Mouse (Mus musculus) ovary, postnatal 14 days (tissue): ENCODE results near the gene Gpx5.
A peak's percentile ranks its signal among the peaks of the same experiment; 100 is the strongest.

Source experiments
- DNase-seq: peaks from one replicate; pipeline ENCODE4 v3.0.0; 2022; ENCODE audit warnings: low spot score

Gpx5 gene

DNA sequence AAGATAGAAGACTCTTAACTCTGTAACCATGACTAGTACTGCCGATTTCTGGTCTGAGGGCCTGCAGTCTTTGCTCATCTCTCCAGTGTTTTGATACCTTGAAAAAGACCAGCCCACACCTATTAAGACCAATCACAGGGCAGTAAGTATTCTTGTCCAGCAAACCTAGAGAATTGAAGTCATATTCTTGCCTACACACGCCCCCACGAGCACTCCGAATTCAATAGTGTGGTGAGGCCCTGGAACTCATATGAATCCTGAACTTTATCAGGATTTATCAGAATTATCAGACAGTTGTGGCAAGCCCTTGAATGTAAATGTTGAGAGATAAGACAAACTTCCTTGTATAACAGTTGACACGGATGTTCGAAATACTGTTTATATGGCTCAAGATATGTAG lies at the start of gene Gpx5:
Gpx5 (minus strand) TSS at position 101 of the 400 bp plus-strand sequence.
- no peak for DNase-seq

DNA sequence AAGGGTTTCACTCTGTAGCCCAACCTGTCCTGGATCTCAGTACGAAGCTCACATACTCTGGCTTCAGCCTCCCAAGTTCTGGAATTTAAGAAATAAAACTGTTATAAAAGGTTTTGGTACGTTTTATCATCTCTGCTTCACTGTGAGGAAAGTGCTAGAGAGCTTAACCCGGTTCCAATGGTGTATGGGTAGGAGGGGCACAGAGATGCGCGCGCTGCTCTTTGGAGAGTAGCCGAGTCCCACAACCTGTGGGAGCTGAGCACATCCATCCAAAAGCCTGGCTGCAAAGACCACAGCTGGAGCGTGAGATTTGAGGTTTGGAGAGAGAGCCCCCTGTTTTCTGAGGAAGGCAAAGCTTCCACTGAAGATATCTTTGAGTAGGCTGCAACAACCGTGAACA lies 34.9 kb upstream of the Gpx5 start:
- DNase-seq: no peak

DNA sequence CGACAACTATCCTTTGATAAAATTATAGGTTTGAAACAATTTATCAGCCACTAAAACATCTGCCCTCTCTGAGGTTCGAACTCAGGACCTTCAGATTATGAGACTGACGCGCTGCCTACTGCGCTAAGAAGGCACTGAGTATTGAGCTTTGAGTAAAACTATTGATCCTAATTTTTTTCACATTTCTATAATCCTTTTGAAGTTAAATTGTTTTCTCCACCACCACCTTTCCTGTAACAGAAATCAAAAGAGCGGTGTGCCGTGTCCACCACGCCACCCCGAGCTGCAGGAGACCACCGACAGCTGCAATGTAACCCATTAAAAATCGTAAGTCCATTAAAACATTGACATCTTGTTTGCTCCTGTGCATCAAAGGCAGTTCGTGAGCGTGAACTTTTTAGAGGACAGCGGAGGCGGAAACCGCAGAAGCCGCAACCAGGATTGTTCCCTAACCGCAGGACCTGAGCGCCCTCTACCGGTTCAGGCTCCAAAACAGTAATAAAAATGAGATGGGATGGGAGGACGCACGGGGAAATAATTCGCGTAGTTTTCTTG lies 34.2 kb upstream of the Gpx5 start:
- DNase-seq: peak; percentile 73

DNA sequence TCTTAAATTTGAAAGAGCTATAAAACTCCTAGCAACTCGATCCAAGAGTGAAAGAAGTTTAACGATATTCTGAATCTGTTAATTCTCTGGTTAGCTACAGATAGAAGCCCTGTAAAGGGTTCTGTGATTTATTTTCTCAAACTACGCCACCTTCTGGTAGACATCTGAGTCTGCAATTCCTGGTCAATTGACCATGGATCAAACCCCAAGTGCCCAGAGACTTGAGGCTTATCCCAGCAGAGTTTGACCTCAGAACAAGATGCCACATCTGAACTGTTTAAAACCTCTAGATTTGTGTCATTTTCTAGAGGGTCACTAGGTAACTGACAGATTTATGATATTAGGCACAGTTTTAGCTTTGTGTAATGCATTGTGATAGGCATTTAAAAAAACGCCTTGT lies 33.7 kb upstream of the Gpx5 start:
- DNase-seq: no peak

DNA sequence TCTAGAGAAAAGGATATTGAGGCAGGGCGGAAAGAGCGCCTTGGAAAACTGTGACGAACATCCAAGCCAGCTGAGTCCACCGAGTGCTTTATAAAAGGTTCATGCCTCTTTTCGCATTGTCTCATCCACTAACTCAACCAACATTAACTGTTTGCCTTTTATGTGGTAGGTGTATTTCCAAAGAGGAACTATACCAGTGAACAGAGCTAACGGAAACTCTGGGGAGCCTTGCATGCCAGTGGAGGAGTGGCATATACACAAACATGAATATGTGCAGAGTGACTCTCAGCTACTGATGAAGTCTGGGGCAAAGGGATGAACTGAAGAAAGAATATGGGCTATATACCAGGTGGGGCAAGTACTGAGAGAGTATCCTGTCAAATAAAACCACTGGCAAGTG lies 30.9 kb upstream of the Gpx5 start:
- DNase-seq: no peak

DNA sequence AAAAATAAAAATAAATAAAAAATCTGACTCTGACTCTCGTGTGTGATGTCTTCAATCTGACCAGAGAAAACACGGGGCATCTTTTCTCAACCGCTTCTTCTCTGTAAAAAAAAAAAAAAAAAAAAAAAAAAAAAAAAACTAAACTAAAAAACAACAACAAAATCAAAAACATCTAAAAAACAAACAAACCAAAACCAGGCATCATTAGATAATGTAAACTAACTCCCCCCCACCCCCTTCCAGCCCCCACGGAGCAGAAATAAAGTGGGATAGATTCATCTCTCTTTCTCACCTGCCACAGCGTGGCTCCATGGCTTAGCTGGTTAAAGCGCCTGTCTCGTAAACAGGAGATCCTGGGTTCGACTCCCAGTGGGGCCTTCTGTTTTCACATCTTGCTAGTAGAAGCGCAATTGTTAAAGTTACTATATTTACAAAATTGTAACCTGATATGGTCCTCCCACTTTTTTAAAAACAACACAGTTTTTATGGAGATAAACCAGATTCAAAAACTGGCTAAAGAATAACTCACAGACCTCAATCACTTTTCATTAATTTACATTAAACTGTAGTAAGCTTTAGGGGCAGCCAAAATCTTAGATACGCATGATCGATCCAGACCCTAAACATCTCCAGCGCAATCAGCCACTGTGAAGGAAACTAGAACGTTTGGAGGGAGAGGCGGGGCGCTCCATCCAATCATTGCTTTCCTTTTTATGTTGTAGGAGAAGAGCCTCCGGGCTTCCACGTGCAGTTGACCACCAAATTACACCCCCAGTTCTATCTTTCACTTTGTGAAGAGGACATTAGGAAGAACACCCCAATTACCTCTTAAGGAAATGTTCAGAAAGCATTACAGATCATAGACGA lies 30.2 kb upstream of the Gpx5 start:
- DNase-seq: no peak

DNA sequence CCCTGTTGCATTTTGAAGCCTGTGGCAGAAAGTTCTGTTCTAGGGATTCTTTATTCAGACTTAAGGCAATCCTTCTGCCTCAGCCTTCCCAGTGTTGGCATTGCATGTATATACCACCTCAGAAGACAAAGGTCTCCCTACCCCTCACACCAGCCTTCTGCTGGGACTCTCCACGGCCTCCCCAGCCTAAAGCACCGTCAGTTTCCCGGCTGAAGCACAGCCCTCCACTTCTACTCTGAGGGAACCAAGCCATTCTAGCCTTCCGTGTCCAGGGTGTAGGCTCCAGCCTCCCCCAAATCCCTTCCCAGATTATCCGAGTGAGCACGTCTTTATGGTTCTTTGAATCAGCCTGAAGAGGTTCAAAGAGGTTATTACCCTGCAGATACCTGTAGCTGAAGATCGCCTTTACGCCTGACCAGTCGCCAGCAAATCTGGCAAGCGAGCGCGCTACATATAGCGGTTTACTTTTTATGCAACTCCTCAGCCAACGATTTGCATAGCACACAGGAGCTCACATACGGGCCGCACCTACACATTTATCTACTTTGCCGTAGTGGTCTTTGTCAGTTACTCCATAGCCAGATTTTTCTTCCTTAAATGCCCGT lies 29.5 kb upstream of the Gpx5 start:
- no peak for DNase-seq

DNA sequence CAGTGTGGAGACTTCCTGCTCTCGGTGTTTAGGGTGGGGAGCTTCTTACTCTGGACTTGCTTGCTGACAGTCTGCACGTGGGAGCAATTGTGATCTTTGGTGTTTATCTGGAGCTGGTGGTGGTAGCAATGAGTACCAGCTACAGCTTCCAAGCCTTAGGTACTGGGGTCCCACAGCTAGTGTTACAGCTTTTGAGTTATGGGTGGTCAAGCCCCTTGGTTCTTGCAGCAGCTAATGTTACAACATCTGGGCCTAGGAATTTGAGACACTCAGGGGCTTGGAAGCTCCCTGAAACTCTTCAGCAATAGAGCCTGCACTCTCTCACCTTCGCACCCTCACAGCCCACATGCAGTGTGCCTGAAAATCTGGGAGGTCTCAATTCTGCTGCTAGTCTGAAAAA lies 27.7 kb upstream of the Gpx5 start:
- DNase-seq: no peak

DNA sequence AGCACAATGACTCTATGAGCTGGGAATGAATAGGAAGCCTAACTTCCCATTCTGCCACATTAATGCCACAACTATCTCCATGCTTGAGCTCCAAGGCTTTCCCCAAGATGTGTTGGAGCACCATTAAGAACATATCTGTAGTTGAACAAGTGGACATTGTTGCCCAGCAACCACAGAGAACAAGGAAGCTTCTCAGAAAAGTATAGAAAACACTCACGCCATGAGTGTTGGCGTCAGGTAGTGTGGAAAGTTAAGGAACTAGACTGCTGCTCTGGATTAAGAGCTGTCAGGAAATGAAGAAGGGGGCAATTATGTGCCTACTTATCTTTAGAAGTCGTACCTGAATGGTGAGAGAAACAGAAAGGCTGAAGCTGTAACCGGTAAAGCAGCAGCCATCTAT lies 21.4 kb upstream of the Gpx5 start:
- no peak for DNase-seq

DNA sequence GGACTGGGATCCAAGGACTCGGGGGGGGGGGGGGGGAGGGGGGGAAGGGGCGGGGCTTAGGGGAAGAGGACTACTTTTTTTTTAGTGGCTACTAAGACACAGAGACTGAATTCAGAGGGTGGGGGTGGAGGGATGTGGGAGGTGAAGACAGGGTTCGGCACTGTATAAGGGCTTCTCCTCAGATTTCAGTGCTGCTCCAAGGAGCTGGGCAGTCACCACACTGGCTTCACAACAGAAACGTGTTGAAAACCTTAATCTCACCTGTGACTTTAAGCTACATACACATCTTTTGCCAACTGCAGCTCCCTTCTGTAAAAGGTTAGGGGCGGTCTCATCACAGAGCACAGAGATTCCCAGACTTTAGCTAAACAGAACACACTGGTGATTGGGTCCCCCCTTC lies 20.3 kb upstream of the Gpx5 start:
- DNase-seq: no peak

DNA sequence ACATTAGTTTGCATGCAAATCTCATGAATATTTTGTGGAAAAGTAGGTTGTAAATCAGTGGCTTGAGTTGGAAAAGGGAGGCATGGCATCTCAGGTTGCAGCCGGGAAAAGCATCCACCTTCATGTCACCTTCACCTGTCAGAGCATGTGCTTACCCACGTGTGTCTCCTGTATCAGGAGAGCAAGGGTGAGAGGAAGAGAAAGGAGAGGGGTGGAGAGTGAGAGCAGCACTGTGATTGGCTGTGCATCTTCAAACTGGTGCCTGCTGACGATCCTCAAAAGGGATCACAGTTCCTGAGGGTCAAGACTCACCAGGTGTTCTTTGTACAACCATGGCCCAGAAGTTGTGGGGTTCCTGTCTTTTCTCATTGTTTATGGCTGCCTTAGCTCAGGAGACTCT lies 19.4 kb upstream of the Gpx5 start, which contains the start of gene Gpx6:
Gpx6 (plus strand) TSS at position 200 of the 400 bp plus-strand sequence.
- DNase-seq: no peak

DNA sequence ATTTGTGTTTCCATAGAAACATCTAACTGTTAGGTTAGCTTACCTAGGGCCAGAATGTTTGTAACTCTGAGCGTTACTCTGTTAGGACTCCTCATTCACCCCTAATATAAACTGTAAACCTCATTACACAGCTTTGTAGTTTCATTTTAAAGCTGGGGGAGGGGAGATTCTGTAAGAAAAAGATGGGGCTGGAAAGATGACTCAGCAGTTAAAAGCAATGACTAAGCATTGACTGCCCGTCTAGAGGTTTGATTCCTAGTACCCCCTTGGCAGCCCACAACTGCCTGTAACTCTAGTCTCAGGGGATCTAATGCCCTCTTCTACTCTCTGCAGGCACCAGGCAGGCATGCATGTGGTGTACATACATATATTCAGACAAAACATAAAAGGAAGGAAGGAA lies 17.3 kb upstream of the Gpx5 start:
- no peak for DNase-seq

DNA sequence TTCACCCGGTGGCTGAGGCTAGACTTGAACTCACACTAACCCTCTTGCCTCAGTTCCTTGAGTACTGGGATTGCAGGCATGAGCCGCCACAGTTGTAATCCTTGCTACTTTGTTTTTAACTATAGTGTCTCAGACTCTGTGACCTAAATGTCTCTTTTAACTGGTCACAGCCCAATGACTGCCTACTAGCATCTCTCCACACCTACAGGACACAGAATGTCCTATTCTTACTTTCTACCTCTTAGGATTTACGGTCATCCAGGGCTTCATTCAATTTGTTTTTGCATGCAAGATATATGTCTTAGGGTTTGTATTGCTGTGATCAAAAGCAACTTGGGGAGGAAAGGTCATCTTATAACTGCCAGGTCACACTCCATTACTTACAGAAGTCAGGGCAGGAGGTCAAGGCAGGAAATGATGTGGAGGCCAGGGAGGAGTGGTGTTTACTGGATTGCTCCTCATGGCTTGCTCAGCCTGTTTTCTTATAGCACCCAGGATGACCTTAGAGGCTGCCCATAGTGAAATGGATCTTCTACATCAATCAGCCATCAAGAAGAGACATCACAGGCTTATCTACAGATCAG lies 12.0 kb upstream of the Gpx5 start:
- no peak for DNase-seq

DNA sequence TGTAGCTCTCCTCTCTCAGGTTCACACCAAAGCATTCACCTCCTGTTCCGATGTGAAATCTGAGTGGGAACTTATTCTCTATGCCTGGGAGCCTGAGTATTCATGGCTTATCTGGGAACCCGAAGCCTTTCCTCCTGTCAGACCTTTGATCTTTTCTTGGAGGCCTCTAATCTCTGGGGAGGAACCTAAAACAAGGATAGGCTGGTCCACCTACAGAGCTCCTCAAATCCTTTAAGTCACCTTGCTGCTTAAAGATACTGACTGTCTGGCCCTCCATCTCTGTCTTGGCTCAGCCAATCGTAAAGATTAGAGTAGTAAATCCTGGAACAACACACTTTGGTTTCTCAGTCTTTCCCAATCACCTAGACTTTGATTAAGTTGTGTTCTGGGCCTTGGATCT lies 6.0 kb upstream of the Gpx5 start:
- DNase-seq: no peak

DNA sequence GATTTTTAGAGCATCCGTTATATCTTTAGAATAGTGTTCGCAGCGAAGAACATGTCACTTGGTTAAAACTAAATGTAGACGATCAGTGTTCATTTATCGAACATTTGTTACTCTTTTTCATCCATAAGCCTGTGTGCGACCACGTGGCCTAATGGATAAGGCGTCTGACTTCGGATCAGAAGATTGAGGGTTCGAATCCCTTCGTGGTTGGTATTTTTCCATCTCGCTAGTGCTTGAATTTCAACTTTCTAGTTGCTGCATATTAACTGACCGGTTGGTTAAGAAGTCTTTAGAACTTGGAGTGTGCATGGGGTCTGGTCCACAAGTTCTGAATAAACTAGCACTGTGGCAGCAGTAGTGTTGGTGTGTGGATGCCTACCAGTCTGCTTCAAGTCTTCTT lies 13.0 kb downstream of the Gpx5 start:
- peak; percentile 84 for DNase-seq

DNA sequence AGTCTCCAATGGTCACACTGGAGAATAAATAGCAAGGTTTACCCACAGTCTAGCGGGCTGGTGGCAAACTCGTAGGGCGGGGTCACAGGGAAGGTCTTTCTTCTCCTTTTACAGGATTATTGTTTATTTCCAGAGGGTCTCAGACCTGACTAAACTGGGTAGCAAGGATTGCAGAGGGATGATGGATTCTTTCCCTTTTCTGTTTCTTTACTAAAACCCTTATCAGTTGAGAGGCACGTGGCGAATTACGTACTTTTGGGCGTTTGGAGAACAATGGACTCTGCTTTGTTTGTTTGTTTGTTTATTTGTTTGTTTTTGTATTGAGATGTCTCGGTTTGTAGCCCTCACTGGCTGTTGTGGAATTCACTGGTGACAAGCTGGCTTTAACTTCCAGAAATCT lies 13.5 kb downstream of the Gpx5 start:
- DNase-seq: no peak

DNA sequence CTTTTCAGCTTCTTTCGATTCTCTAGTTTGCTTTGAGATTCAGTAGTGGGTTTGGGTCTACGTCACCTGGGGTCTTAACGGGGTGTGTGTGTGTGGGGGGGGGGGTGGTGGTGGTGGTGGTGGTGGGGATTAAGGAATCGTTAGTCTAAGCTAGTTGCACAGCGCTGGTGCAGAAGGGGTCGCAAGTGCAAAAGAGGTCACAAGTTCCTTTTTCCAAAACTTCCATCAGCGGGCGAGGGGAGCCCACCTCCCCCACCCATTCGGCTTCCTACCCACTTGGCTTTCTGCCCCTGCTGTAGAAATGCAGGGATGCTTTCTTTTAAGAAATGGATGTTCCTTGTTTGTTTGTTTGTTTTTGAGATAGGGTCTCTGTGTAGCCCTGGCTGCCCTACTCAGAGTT lies 16.0 kb downstream of the Gpx5 start:
- no peak for DNase-seq

DNA sequence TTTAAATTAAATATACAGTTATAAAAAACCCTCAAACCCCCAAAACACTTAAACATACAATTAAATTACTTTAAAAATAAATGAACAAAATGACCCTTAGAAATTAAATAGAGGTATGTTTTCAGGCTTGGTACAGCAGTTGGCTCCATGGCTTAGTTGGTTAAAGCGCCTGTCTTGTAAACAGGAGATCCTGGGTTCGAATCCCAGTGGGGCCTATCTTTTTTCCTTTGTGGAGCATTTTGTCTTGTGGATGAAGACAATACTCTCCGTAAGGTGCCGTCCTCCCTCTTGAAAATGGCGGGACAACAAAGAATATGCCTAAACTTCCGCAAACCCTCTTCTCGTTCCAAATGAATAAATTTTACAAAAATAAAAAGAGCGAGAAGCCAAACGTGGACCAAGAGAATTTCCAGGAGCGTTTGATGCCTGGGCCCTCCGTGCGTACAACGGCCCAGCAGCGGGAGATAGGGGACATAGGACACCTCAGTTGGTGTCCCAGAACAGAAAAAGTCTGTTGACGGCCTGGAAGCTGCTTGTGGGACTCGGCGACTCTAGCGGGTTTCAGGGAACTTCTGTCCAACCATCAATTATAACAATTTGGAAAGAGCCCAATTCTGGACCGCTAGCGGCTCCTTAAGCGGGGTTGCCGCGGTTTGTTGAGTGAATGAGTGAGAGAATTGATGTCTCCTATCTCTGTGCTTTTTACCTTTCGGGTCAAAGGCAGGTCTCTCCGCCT lies 16.5 kb downstream of the Gpx5 start:
- peak; percentile 44 for DNase-seq

DNA sequence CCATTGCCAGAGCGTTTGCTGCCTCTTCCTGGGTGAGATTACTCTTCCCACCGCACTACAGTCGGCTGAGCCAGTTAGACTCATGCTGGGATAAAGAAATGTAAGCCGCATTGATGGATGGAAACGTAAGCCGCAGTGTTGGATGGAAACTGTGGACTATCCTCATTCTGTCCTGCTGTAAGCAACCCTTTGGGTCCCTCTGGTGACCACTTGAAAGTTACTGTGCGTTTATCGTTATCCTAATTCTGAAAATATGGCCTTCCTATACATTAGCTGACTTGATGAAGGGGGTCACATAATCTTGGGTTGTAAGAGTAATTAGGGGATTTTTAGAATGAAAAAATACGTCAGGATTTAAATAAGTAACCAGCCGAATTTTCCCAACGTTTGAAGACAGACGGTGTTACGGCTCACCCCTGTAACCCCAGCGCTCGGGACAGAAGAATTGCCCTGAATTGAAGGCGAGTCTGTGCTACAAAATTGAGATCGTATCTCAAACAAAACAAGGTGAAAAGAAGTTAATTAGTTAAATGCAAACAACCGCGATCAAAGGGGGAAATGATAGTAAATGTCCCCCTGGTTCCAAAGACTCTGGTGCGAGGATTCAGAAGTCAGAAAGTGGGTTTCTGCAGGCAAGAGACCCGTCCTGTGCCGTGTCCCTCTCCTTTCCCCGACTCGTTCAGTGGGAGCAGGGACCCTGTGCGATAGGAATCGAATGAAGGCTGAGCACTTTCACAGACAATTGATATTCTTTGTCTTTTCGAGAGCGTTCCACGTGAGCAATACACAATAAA lies 17.3 kb downstream of the Gpx5 start:
- DNase-seq: no peak

DNA sequence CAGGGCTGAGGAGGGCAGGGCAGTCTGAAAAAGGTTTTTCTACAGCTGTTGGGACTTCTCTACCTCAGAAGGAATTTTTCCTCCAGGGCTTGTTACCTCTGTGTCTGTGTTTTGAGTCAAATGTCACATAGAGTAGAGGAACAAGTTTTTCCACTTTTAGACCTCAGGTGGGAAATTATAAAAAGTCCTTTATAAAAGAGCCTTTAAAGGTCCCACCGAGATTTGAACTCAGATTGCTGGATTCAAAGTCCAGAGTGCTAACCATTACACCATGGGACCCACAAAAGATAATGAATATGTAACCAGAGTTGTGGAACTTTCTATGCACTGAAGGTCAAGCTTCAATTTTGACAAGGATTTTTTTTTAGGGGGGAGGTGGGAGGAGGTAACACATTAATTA lies 24.3 kb downstream of the Gpx5 start:
- no peak for DNase-seq

DNA sequence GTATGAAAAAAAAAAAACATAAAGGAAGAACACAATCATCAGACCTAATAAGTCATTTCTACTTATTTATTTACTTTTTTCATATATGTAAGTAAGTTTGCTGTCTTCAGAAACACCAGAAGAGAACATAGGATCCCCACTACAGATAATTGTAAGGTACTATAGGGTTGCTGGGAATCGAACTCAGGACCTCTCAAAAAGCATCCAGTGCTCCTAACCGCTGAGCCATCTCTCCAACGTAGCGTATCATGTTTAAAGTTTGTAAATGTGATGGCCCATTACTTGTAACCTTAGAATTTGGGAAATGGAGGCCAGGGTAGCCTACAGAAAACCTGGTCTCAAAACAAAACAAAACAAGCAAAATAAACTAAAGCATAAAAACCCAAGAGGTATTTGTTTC lies 25.0 kb downstream of the Gpx5 start:
- DNase-seq: no peak

DNA sequence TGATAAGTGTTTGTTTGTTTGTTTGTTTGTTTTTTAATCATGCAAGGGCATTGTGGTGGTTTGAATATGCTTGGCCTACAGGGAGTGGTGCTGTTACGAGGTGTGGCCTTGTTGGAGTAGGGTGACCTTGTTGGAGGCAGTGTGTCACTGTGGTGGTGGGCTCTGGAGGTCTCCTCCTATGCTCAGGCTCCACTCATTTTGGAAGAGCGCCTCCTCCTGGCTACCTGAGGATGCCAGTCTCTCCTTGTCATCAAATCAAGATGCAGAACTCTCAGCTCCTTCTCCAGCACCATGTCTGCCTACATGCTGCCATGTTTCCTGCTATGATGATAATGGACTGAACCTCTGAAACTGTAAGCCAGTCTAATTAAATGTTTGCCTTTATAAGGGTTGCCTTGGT lies 26.8 kb downstream of the Gpx5 start:
- no peak for DNase-seq
